Mouse (Mus musculus) small intestine, adult 2 months (tissue): Measurements from ENCODE around the gene Rab31.

ENCODE experiments used
- CTCF ChIP-seq: fragments of 200-500 bp; IDR thresholded peaks from 2 replicates; pipeline ENCODE4 v1.5.1; 2012; ENCODE audit warnings: low read depth, mild to moderate bottlenecking, control low read depth, inconsistent platforms, low read length, moderate library complexity, mixed read lengths; ENCODE audit not compliant: insufficient replicate concordance, insufficient read length; ENCODE audit errors: extremely low read depth
- POLR2A ChIP-seq: fragments of 200-500 bp; IDR thresholded peaks from 2 replicates; pipeline ENCODE4 v1.6.1; 2012; ENCODE audit warnings: low read depth, mild to moderate bottlenecking, control low read depth, inconsistent platforms, low read length, moderate library complexity

DNA sequence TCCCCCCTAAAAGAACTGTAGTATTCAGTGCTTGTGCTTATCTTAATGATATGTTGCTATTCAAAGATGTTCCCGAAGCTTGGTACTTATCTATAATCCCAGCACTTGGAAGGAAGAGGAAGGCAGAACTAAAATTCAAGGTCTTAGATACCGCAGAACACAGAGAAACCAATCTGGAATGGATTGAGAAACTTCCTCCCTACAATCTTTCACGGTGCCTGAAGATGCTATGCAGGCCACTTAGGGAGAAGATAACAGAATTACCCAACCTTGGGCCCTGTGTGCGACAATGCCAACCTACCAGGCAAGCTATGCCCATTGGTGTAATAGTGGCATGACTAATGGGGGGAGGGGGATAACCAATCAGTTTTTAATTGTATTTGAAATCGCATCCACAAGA lies 163.8 kb downstream of the Rab31 start:
- TF ChIP-seq CTCF (no peak), POLR2A (no peak)
